ENCODE assay signal across 15 mouse cellular contexts in the genomic region with DNA sequence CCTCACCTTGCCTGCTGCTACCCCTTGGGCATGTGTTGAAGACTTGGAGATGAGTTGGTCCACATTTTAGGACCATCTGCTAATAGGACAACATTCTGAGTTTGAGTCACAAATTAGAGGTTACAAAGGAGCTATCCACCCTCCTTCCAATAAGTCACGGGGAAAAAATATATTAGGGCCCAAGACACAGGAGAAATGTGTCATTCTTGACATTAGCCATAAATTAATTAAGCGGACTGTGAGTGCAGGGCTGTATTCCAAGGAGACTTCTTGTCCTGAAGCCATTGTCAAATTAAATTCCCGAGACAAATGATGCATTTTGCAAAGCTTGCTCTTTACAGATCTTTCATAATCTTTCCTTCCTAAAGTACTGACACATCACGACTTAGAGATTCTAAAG.
"Had no signal": no experiment of that assay in that cellular context is flagged by ENCODE, and none has a peak within 500 bp of the region (broad histone marks: within the 10 kb centered on the region; RNA-seq: fewer than 3 reads in every experiment).

No protein-coding gene starts in this region.

- H3K4me3 ChIP-seq: left cerebral cortex, adult 2 months; liver, embryonic 13.5 days; midbrain, embryonic 13.5 days had no signal

- H3K27me3 ChIP-seq: liver, embryonic 13.5 days; midbrain, embryonic 13.5 days had no signal

- H3K27ac ChIP-seq: kidney, postnatal 0 days; left cerebral cortex, adult 2 months; liver, embryonic 13.5 days; midbrain, embryonic 13.5 days; stomach, postnatal 0 days had no signal

- H3K4me2 ChIP-seq: liver, embryonic 13.5 days; midbrain, embryonic 13.5 days had no signal

- H3K9ac ChIP-seq: liver, embryonic 13.5 days; midbrain, embryonic 13.5 days had no signal

- H3K36me3 ChIP-seq: liver, embryonic 13.5 days; midbrain, embryonic 13.5 days had no signal

- DNase-seq: layer of hippocampus, postnatal 36 days; liver, embryonic 13.5 days; lung, adult 2 months; lung, postnatal 14 days; lung, postnatal 4 days; right cerebral cortex, adult 18-20 months; right cerebral cortex, postnatal 14 days; right cerebral cortex, postnatal 4 days; thymus, adult 2 months; thymus, postnatal 14 days; thymus, postnatal 4 days had no signal

- ATAC-seq: midbrain, embryonic 13.5 days had no signal

- H3K4me1 ChIP-seq: liver, embryonic 13.5 days; midbrain, embryonic 13.5 days had no signal

- H3K9me3 ChIP-seq: liver, embryonic 13.5 days; midbrain, embryonic 13.5 days had no signal
